Mouse (Mus musculus) neural tube, embryonic 15.5 days (tissue): ENCODE measurements at regions not wholly inside any gene's neighbourhood (a gene's known extent, or its start where the extent isn't known, plus 50 kb on each side); places are given as distances from the start of the nearest gene placed in this dataset.

Source experiments
- ATAC-seq: fragments of 200-750 bp; cut with Nextera tagmentation; 2 replicates; pipeline ENCODE4 v1.8.0; 2017; ENCODE audit warnings: mild to moderate bottlenecking, moderate TSS enrichment, moderate library complexity; ENCODE audit not compliant: low FRiP score
- H3K27ac ChIP-seq: fragments of 300-500 bp; sonication (generic); replicated peaks from 2 replicates; pipeline ENCODE4 v1.5.1; 2015; ENCODE audit warnings: mild to moderate bottlenecking, inconsistent platforms
- H3K27me3 ChIP-seq: fragments of 300-500 bp; sonication (generic); replicated peaks from 2 replicates; pipeline ENCODE4 v1.6.1; 2015; ENCODE audit warnings: inconsistent platforms
- H3K36me3 ChIP-seq: fragments of 300-500 bp; sonication (generic); 2 replicates; pipeline ENCODE4 v1.6.1; 2015; ENCODE audit warnings: inconsistent platforms
- H3K4me1 ChIP-seq: fragments of 300-500 bp; sonication (generic); 2 replicates; pipeline ENCODE4 v1.6.1; 2015; ENCODE audit warnings: inconsistent platforms
- H3K4me2 ChIP-seq: fragments of 300-500 bp; sonication (generic); 2 replicates; pipeline ENCODE4 v1.6.1; 2015; ENCODE audit warnings: inconsistent platforms, mild to moderate bottlenecking, moderate library complexity
- H3K4me3 ChIP-seq: fragments of 300-500 bp; sonication (generic); replicated peaks from 2 replicates; pipeline ENCODE4 v1.5.1; 2015; ENCODE audit warnings: mild to moderate bottlenecking, inconsistent platforms
- H3K9ac ChIP-seq: fragments of 300-500 bp; sonication (generic); replicated peaks from 2 replicates; pipeline ENCODE4 v1.6.1; 2015; ENCODE audit warnings: mild to moderate bottlenecking, inconsistent platforms
- H3K9me3 ChIP-seq: fragments of 300-500 bp; sonication (generic); replicated peaks from 2 replicates; pipeline ENCODE4 v1.6.1; 2016; ENCODE audit warnings: inconsistent platforms
- WGBS: fragments of 180-500 bp; shearing (Covaris S2); methylation state at CpG from one replicate; pipeline ENCODE4 v1.1.7; 2015; ENCODE audit warnings: mixed read lengths; 5-methylcytosine and 5-hydroxymethylcytosine counted together

GRCm38 (mm10) chr13:83978541-83978940 lies 243.6 kb upstream of the Tmem161b start:
- Histone ChIP-seq H3K27me3 (no peaks in the 10 kb centered on the region), H3K9ac (no peak overlapping the region), H3K36me3 (no peaks in the 10 kb centered on the region), H3K4me3 (no peak overlapping the region), H3K27ac (no peak overlapping the region), H3K4me1 (no peaks in the 10 kb centered on the region), H3K4me2 (no peak overlapping the region), H3K9me3 (no peaks in the 10 kb centered on the region)
- no peak for ATAC-seq

- H3K4me2 ChIP-seq: no peak overlapping the region
- no peaks in the 10 kb centered on the region for H3K9me3 ChIP-seq
- H3K4me1 ChIP-seq: no peaks in the 10 kb centered on the region
- H3K4me3 ChIP-seq: no peak overlapping the region
- H3K36me3 ChIP-seq: no peaks in the 10 kb centered on the region
- H3K27me3 ChIP-seq: no peaks in the 10 kb centered on the region
- no peak overlapping the region for H3K9ac ChIP-seq
- no peak for ATAC-seq
- H3K27ac ChIP-seq: no peak overlapping the region
These were observed 242.6 kb upstream of the Tmem161b start for GRCm38 (mm10) chr13:83979535-83979934.

GRCm38 (mm10) chr13:83984651-83985331 lies 237.3 kb upstream of the Tmem161b start:
- WGBS: 19% methylated on average over 10 of the region's 10 CpGs
- Histone ChIP-seq H3K4me3 (peak overlapping the region; percentile 15), H3K4me1 (peaks cover 16% of the 10 kb centered on the region), H3K9me3 (no peaks in the 10 kb centered on the region), H3K36me3 (no peaks in the 10 kb centered on the region), H3K27me3 (no peaks in the 10 kb centered on the region), H3K9ac (no peak overlapping the region), H3K27ac (peak overlapping the region; percentile 87), H3K4me2 (peak overlapping the region; percentile 46)
- peak; percentile 87 for ATAC-seq

- peak; percentile 88 for ATAC-seq
- Histone ChIP-seq H3K27me3 (no peaks in the 10 kb centered on the region), H3K4me2 (peak overlapping the region; percentile 56), H3K4me3 (peak overlapping the region; percentile 31), H3K36me3 (no peaks in the 10 kb centered on the region), H3K4me1 (peaks cover 16% of the 10 kb centered on the region), H3K9ac (peak overlapping the region; percentile 28; the same call in 1 of the 2 replicates), H3K27ac (peak overlapping the region; percentile 85), H3K9me3 (no peaks in the 10 kb centered on the region)
- WGBS: 7% methylated on average over 11 of the region's 11 CpGs
These were observed 234.2 kb upstream of the Tmem161b start for GRCm38 (mm10) chr13:83987746-83988423.

GRCm38 (mm10) chr13:83988517-83988916 lies 233.6 kb upstream of the Tmem161b start:
- WGBS: 26% methylated on average over 4 of the region's 4 CpGs
- peak overlapping the region; percentile 85 for H3K27ac ChIP-seq
- H3K27me3 ChIP-seq: no peaks in the 10 kb centered on the region
- no peak overlapping the region for H3K4me3 ChIP-seq
- H3K4me2 ChIP-seq: peak overlapping the region; percentile 56
- no peaks in the 10 kb centered on the region for H3K9me3 ChIP-seq
- peak; percentile 40; the same call in 1 of the 2 replicates for ATAC-seq
- no peaks in the 10 kb centered on the region for H3K36me3 ChIP-seq
- H3K4me1 ChIP-seq: peaks cover 16% of the 10 kb centered on the region
- no peak overlapping the region for H3K9ac ChIP-seq

GRCm38 (mm10) chr13:83997599-83998369 lies 224.3 kb upstream of the Tmem161b start:
- Histone ChIP-seq H3K9ac (no peak overlapping the region), H3K9me3 (no peaks in the 10 kb centered on the region), H3K4me1 (peaks cover 5% of the 10 kb centered on the region; the same call in 1 of the 2 replicates), H3K27ac (peak overlapping the region; percentile 69), H3K27me3 (no peaks in the 10 kb centered on the region), H3K4me2 (no peak overlapping the region; the same call in 1 of the 2 replicates), H3K36me3 (no peaks in the 10 kb centered on the region), H3K4me3 (no peak overlapping the region)
- 46% methylated on average over 12 of the region's 12 CpGs for WGBS
- peak; percentile 57; the same call in 1 of the 2 replicates for ATAC-seq

- no peak overlapping the region for H3K27ac ChIP-seq
- H3K9ac ChIP-seq: no peak overlapping the region
- no peak overlapping the region for H3K4me2 ChIP-seq
- H3K4me1 ChIP-seq: 0 out of 2 replicates have a peak, but pooled peaks cover 4% of the 10 kb centered on the region
- 56% methylated on average over 7 of the region's 7 CpGs for WGBS
- ATAC-seq: no peak
- H3K9me3 ChIP-seq: no peaks in the 10 kb centered on the region
- no peak overlapping the region for H3K4me3 ChIP-seq
- no peaks in the 10 kb centered on the region for H3K36me3 ChIP-seq
- no peaks in the 10 kb centered on the region for H3K27me3 ChIP-seq
These were observed 200.3 kb upstream of the Tmem161b start for GRCm38 (mm10) chr13:84021771-84022170.

GRCm38 (mm10) chr13:84023021-84023420 lies 199.1 kb upstream of the Tmem161b start:
- Histone ChIP-seq H3K27me3 (no peaks in the 10 kb centered on the region), H3K36me3 (no peaks in the 10 kb centered on the region), H3K4me3 (no peak overlapping the region), H3K4me2 (no peak overlapping the region), H3K9me3 (no peaks in the 10 kb centered on the region), H3K4me1 (0 out of 2 replicates have a peak, but pooled peaks cover 4% of the 10 kb centered on the region), H3K9ac (no peak overlapping the region), H3K27ac (no peak overlapping the region)
- ATAC-seq: no peak
- 82% methylated on average over 1 of the region's 1 CpGs for WGBS

- H3K27ac ChIP-seq: 0 out of 2 replicates have a peak overlapping the region, but pooled peaks have one; percentile 13
- ATAC-seq: 0 out of 2 replicates have a peak, but pooled peaks have one; percentile 28
- H3K4me3 ChIP-seq: no peak overlapping the region
- H3K36me3 ChIP-seq: no peaks in the 10 kb centered on the region
- no peaks in the 10 kb centered on the region for H3K9me3 ChIP-seq
- 51% methylated on average over 5 of the region's 5 CpGs for WGBS
- no peak overlapping the region for H3K9ac ChIP-seq
- no peaks in the 10 kb centered on the region for H3K27me3 ChIP-seq
- H3K4me2 ChIP-seq: no peak overlapping the region
- 0 out of 2 replicates have a peak, but pooled peaks cover 4% of the 10 kb centered on the region for H3K4me1 ChIP-seq
These were observed 198.5 kb upstream of the Tmem161b start for GRCm38 (mm10) chr13:84023637-84024036.

- 79% methylated on average over 2 of the region's 2 CpGs for WGBS
- no peak for ATAC-seq
- no peaks in the 10 kb centered on the region for H3K36me3 ChIP-seq
These were observed 196.7 kb upstream of the Tmem161b start for GRCm38 (mm10) chr13:84025348-84025747.

GRCm38 (mm10) chr13:84047736-84048135 lies 174.4 kb upstream of the Tmem161b start:
- ATAC-seq: no peak
- Histone ChIP-seq H3K4me3 (no peak overlapping the region), H3K4me1 (no peaks in the 10 kb centered on the region), H3K27ac (no peak overlapping the region), H3K36me3 (no peaks in the 10 kb centered on the region), H3K4me2 (no peak overlapping the region), H3K27me3 (no peaks in the 10 kb centered on the region), H3K9ac (no peak overlapping the region), H3K9me3 (no peaks in the 10 kb centered on the region)
- WGBS: 91% methylated on average over 6 of the region's 6 CpGs

More at GRCm38 (mm10) chr13:84025348-84025747, 196.7 kb upstream of the Tmem161b start:
- Histone ChIP-seq H3K9me3 (no peaks in the 10 kb centered on the region), H3K4me1 (0 out of 2 replicates have a peak, but pooled peaks cover 4% of the 10 kb centered on the region), H3K4me3 (no peak overlapping the region), H3K4me2 (no peak overlapping the region), H3K27me3 (no peaks in the 10 kb centered on the region), H3K27ac (no peak overlapping the region), H3K9ac (no peak overlapping the region)
